Mouse (Mus musculus) T-cell, adult 2 months (primary cell): ENCODE measurements around the gene Hspa1b.
"Not testable (repeated sequence)": the region's sequence is repeated elsewhere in the genome, so short reads cannot be mapped to it uniquely, and the experiment has no call there.

Source experiments
- DNase-seq: peaks from one replicate; pipeline ENCODE4 v3.0.0; 2022; ENCODE audit warnings: low spot score

The Hspa1b gene

GRCm38 (mm10) chr17:34981690-34982180 lies 22.7 kb upstream of the Hspa1b start, which contains the start of gene Lsm2:
Gene Lsm2 (plus strand): TSS chr17:34981862.
- DNase-seq = peak; percentile 94

GRCm38 (mm10) chr17:34980655-34981054 lies 21.6 kb upstream of the Hspa1b start:
- DNase-seq = peak; percentile 67

GRCm38 (mm10) chr17:34979631-34980030 lies 20.6 kb upstream of the Hspa1b start:
- no peak for DNase-seq

DNA sequence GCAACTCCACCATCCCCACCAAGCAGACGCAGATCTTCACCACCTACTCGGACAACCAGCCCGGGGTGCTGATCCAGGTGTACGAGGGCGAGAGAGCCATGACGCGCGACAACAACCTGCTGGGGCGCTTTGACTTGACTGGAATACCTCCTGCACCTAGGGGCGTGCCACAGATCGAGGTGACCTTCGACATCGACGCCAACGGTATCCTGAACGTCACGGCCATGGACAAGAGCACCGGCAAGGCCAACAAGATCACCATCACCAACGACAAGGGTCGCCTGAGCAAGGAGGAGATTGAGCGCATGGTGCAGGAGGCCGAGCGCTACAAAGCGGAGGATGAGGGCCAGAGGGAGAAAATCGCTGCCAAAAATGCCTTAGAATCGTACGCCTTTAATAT lies 19.2 kb upstream of the Hspa1b start:
- no peak for DNase-seq

GRCm38 (mm10) chr17:34977000-34977399 lies 18.0 kb upstream of the Hspa1b start:
- no peak for DNase-seq

DNA sequence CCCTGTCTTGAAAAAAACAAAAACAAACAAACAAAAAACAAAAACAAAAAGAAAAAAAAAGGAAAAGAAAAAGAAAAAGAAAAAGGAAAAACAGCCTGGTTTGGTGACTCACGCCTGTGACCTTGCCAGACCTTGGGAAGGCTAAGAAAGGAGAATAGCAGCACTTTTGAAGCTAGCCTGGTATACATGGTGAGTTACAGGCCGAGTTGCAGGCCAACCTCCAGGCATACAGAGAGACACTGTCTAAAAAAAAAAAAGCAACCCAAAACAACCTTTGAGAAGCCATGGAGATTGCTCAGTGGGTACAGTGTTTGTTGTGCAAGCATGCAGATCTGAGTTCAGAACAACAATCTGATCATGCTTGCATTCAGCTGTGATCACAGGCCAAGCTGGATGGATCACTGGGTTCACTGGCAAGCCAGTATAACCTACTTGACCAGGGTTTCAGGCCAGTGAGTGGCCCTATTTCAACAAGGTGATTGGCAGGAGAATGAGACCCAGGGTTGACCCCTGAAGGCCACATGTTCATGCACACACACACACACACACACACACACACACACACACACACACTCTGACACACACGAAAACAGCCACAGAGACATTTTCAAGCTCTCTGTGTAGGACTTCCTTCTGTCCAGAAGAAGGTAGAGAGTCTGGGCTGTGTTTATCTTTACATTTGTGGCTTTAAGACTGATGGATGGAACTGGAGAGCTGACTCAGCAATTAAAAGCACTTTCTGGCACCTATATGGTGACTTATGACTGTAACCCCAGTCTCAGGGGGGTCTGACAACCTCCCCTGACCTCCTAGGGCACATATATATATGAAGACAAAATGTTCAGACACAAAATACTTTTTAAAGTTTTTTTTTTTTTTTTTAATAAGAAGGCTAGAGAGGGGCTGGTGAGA lies 16.8 kb upstream of the Hspa1b start:
- DNase-seq = no peak

- DNase-seq = peak; percentile 65
These were observed 13.2 kb upstream of the Hspa1b start, which contains the start of the genes Hspa1a and Hspa1l for GRCm38 (mm10) chr17:34972069-34972749. Gene Hspa1a (minus strand): TSS chr17:34972156. Gene Hspa1l (plus strand): TSS chr17:34972703.

DNA sequence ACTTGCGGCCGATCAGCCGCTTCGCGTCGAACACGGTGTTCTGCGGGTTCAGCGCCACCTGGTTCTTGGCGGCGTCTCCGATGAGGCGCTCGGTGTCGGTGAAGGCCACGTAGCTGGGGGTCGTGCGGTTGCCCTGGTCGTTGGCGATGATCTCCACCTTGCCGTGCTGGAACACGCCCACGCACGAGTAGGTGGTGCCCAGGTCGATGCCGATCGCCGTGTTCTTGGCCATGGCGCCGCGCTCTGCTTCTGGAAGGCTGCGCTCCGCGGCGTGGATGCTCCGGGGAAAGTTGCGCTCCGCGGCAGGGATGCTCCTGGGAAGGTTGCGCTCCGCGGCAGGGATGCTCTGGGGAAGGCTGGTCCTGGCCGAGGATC lies 12.6 kb upstream of the Hspa1b start:
- not testable (repeated sequence) for DNase-seq

DNA sequence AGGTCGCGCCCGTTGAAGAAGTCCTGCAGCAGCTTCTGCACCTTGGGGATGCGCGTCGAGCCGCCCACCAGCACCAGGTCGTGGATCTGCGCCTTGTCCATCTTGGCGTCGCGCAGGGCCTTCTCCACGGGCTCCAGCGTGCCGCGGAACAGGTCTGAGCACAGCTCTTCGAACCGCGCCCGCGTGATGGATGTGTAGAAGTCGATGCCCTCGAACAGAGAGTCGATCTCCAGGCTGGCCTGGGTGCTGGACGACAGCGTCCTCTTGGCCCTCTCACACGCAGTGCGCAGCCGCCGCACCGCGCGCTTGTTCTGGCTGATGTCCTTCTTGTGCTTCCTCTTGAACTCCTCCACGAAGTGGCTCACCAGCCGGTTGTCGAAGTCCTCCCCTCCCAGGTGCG lies 11.8 kb upstream of the Hspa1b start:
- DNase-seq = not testable (repeated sequence)

- DNase-seq = not testable (repeated sequence)
These were observed 10.8 kb upstream of the Hspa1b start, which contains the start of gene Gm20481 for GRCm38 (mm10) chr17:34969822-34970221. Gene Gm20481 (plus strand): TSS chr17:34969912.

DNA sequence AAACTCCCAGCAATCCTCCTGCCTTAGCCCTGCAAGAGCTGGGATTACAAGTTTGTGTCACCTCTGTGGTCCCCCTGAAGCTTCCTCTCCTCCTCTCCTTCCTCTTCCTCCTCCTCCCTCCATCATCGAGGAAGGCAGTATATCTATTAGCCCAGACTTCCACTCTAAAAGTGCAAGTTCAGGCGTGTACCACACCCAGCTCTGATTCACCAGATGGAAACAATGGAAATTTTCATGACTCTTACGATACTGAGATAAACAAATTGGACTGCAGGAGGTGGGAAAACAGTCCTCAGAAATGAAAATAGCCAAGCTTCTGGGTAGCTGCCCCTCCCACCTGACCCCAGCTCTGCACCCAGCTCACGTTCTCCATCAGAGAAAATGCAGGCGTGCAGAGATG lies 6.6 kb upstream of the Hspa1b start:
- DNase-seq = no peak

- DNase-seq = no peak
These were observed 5.6 kb upstream of the Hspa1b start for GRCm38 (mm10) chr17:34964640-34965049.

DNA sequence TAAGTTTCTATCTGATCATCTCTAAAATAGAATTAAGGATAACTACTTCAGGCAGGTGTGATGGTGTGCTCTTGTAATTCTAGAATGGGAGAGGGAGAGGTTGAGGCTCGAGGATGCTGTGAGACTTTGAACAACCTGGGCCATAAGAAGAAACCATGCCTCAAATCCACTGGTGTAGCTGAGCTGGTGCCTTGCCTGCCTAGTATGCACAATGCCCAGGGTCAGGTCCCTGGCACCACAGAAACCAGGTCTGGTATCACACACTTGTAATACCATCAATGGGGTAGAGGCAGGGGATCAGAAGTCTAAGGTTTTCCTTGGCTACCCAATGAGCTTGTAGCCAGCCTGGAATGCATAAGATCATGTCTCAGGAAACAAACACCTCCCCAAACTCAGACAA lies 3.8 kb upstream of the Hspa1b start:
- DNase-seq = no peak

DNA sequence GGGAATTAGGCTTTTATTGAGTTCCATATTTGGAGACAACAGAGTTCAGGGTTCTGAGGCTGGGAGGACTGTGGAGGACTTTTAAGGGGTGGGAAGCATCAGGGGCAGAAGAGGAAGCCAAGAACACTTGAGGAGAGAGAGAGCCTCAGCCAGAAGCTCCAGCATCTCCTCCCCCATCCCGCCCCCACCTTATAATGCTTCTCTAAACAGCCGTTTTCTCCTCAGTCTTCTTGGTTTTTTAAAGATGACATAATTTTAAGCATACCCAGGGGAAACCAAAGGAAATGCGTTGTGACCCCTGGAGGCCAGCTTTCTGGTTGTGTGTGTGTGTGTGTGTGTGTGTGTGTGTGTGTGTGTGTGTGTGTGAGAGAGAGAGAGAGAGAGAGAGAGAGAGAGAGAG lies 3.1 kb upstream of the Hspa1b start:
- DNase-seq = no peak

DNA sequence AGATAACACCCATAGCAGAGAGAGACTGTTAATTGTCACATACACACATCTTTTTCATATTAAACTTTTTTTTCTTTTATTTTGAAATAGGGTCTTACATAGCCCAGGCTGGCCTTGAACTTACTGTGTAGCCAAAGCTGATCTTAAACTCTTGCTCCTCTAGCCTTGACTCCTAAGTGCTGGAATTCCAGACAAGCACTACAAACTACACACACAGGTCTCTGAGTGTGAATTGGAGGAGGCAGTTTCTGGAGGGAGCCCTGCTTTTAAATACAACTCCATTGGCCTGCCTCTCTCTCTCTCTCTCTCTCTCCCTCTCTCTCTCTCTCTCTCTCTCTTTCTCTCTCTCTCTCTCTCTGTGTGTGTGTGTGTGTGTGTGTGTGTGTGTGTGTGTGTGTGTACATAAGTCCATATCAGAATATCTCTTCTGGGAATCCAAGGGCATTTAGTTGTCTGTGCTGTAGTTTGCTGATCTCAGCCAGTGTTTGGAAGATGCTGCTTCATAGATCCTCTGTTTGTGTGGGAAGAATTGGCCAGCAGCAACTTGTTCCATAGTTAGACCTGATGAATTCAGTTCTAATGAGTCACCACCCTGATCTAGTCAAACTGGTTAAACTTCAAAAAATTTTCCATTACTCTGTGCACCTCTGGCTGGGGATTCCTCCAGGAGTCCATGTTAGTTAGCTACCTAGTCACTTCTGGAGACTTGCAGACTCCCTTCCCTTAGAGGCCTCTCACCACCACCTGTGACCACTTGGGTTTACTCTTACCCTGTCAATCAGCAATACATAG lies 1.9 kb upstream of the Hspa1b start:
- DNase-seq = no peak

DNA sequence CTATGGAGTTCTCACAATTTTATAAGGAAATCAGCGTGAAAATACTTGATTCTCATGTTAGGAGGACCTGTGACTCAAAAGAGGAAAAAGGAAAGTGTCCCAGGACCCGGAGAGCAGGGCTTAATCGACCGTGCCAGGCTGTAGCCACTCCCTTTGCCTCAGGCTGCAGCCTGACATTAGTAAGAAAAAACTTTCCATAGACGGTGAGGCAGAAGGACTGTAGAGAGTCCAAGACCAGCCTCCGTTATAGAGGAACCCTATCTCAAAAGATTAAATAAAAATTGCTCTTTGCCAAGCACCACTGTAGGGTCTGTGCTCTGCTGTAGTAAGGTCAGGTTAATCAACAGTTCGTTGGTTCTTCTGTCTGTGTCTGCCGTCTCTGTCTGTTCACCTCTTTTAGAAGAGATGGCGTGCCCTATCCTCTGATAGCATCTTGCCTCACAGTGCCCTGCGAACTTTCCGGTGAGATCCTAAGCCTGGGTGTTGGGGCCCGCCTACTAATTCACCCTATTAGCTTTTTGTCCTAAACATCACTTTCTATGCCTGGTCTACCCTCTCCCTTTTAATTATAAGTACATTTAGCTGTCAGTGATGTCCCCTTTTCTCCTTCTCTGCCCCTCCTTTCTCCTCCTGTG lies 960 bp upstream of the Hspa1b start:
- no peak for DNase-seq

DNA sequence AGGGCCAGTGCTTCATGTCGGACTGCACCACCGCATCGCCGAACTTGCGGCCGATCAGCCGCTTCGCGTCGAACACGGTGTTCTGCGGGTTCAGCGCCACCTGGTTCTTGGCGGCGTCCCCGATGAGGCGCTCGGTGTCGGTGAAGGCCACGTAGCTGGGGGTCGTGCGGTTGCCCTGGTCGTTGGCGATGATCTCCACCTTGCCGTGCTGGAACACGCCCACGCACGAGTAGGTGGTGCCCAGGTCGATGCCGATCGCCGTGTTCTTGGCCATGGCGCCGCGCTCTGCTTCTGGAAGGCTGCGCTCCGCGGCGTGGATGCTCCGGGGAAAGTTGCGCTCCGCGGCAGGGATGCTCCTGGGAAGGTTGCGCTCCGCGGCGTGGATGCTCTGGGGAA lies 306 bp downstream of the Hspa1b start:
- not testable (repeated sequence) for DNase-seq

- not testable (repeated sequence) for DNase-seq
These were observed 1.1 kb downstream of the Hspa1b start for GRCm38 (mm10) chr17:34957966-34958365.

DNA sequence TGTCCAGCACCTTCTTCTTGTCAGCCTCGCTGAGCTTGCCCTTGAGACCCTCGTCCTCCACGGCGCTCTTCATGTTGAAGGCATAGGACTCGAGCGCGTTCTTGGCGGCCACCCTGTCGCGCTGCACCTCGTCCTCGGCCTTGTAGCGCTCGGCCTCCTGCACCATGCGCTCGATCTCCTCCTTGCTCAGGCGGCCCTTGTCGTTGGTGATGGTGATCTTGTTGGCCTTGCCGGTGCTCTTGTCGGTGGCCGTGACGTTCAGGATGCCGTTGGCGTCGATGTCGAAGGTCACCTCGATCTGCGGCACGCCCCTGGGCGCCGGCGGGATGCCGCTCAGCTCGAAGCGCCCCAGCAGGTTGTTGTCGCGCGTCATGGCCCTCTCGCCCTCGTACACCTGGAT lies 1.7 kb downstream of the Hspa1b start:
- DNase-seq = not testable (repeated sequence)

DNA sequence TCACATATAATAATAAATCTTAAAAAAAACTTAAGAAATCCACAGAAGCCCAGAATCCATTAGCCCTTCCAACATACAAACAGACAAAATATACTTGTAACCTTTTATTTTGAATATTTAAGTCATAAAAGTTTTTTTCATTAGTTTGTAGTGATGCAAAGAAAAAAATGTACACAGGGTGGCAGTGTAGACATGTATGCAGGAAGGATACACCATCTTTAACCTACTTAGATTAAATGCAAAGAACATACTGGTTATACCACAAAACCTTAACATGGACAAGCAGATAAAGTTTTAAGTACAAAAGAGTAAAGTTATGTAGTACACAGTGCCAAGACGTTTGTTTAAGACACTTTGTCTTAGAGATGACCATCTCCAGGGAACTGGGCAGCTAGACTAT lies 2.7 kb downstream of the Hspa1b start:
- no peak for DNase-seq

DNA sequence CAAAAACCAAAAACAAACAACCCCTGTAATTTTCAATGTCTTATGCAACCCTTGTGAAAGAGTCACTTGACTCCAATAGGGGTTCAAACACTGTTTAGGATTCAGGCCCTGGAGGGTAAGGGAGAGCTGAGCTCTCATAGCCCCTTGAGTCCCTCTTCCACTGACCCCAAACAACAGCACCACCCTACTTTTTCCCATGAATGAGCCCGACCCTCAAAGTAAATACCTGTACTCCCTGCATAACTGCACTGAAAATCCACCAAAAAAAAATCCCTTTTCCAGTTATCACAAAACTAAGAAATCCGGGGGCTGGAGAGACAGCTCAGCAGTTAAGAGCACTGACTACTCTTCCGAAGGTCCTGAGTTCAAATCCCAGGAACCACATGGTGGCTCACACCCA lies 3.2 kb downstream of the Hspa1b start:
- no peak for DNase-seq

- DNase-seq = no peak
These were observed 4.2 kb downstream of the Hspa1b start for GRCm38 (mm10) chr17:34954831-34955230.
